Mouse (Mus musculus): ENCODE measurements around the gene Pcsk1n. TPM values are rescaled to one million over a fixed set of nuclear protein-coding genes. Genes with fewer than 3 reads are reported as not detected.

Gene Pcsk1n
- polyA plus RNA-seq, 2 experiments from 2014 or later: not detected

DNA sequence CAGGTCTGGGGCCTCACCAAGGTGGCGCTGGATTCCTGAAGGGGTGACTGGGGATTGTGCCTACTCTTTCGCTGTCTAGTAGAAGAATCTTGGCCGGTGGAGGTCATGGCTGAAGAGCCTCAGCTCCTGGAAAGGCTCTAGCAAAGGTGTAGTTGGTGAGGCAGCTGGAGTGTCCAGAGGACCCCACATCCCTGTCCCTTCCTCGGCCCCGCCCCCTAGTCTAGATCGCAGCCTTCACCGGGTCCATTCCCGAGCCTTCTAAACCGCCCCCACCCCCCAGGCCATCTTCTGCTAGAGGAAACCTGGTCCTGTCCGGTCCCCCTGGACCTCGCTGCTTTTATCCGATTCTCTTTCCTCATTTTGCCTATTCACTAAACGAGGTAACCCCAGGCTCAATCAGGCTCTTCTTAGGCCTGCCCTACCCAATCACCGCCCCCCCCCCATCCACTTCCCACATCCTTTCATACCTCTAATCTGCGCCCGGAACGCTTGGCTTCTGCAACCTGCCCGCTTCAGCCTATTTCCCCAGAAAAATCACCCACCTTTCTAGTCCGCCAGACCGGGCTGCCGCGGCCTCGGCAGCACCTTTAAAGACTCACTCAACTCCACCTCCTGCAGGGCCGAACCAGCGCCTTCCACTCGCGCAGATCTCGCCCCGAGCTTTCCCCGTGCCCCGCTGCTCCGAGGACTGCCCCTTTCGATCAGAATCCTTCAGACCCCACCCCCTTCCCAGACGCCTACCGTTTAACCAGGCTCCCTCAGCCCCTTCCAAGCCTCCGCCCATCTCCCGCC lies 27.7 kb downstream of the Pcsk1n start, which contains the start of gene Hdac6:
Hdac6 (minus strand) TSS at position 782 of the 792 bp plus-strand sequence.
- ATAC-seq: peak; percentile 13

DNA sequence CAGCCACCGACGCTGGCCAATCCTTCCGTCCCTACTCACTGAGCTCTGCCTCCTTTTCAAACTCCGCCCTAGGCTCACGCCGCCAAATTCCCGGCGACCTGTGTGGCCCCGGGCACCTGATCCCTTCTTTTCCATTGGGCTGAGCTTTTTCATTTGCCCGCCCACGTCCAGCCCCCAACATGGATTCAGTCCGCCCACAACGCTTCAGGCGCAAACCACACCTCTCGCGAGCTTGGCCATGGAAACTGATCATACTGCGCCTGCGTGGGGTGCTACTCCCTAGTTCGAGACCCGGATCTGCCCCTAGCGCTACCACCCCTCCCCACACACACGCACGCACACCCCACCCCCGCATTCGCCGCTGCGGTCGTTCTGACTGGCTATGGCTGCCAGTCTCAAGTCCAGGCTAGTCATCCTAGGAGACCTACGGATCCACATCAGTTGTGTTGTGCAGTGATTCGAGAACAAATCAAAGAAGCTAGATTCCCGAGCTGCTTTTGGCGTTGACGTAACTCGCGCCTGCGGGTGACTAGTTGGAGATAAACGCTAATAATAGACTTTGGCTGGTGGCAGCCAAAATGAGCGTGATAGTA lies 28.4 kb downstream of the Pcsk1n start:
- peak; percentile 92 for ATAC-seq

DNA sequence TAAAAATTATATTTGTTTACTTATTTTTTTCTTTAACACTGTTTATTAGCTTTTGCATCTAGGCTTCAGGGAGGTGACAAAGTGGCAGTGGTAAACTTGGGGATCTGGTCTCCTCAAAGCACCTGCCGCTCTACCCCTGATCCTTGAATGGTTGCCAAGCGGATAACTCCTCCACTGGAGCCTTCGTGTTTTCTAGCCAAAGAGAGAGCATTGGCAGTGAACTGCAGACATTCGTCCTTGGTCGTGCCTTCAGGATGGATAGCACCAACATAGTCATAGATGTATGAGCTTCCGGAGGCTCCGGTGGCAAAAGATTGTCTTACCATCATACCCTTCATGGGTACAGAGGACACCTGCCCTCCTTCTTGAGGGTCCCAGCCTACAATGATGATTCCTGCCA lies 30.5 kb downstream of the Pcsk1n start:
- no peak for ATAC-seq

DNA sequence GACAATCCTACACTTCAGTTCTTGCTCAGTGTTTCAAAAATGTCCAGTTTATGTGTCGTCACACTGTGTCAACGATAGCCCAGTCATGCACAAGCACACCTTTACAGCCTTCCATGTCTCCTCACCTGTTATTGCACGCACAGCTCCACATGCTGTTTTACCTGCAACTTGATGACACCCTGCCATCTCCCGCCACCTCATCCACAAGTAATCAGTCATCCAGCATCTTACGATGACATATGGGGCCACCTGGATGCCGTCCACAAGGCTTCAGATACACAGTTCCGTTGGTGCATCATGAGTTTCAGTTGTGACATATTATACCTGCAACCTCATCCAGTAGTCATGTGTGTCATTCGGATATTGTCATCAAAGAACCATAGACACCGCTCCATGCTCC lies 39.2 kb downstream of the Pcsk1n start:
- no peak for ATAC-seq

- ATAC-seq: peak; percentile 79
Measured at GRCm38 (mm10) chrX:7963829-7964626, 44.4 kb downstream of the Pcsk1n start.

DNA sequence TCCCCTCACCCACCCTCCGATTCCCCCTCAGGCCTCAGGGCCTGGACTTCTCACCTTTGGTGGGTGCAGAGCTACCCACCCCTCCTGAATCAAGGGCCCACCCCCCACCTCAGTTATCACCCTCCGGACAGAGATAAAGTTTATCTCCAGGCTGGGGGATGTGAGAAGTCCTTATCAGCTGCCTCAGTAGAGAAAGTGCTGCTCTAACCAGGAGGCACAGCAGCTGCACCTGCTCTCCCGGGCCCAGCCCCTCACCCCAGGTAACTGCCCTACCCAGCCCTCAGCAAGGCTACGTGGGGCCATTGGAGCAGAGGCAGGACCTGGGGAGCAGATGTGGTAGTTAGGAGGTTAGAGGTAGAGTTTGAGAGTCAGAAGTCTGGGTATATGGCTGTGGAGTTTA lies 46.5 kb downstream of the Pcsk1n start:
- no peak for ATAC-seq

DNA sequence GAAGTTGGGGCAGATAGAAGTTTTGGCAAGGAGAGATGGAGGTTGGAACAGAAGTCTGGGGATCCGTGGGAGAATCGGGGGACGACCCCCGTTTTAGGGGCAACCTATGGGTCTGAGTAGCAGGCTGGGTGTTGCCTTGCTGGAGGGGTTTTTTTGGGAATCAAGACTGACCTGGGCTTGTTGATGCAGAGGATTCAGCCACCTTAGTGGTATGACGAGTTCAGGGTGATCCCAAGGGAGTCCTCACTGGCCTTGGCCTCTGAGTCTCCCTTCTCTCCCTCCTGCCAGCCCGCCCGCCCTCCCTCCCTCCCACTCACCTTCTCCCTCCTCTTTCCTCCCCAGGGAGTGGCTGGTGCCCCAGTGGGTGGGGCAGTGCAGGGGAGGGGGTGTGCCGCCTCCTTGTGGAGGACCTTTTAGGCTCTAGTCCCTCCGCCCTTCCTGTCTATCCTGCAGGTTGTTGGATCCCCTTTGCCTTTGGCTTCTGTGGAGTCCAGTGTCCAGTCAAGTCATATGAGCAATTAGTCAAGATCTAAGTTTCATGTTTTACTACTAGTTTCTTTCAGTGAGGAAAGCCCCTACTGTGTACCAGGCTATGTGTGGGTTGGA lies 48.1 kb downstream of the Pcsk1n start:
- ATAC-seq: no peak

GRCm38 (mm10) chrX:7968226-7968625 lies 48.6 kb downstream of the Pcsk1n start:
- no peak for ATAC-seq

GRCm38 (mm10) chrX:7968899-7969298 lies 49.3 kb downstream of the Pcsk1n start:
- no peak for ATAC-seq

GRCm38 (mm10) chrX:7971292-7971691 lies 51.7 kb downstream of the Pcsk1n start:
- ATAC-seq: no peak

Other genes with a start within 250 kb of the Pcsk1n start
- gene Plp2, start 248.4 kb upstream of the Pcsk1n start, polyA plus RNA-seq (2017; shearing (Covaris generic)): 100 to 1,000 TPM; 196 to 200 TPM
- not detected for gene Magix, start 238.6 kb upstream of the Pcsk1n start, polyA plus RNA-seq (2017; shearing (Covaris generic))
- gene Gpkow, start 222.7 kb upstream of the Pcsk1n start, polyA plus RNA-seq (2017; shearing (Covaris generic)): 10 to 100 TPM; 44.6 to 54.1 TPM
- gene Wdr45, start 205.5 kb upstream of the Pcsk1n start, polyA plus RNA-seq (2017; shearing (Covaris generic)): 10 to 100 TPM; 38.9 to 48.2 TPM
- gene Gm45208, start 197.6 kb upstream of the Pcsk1n start, polyA plus RNA-seq (2017; shearing (Covaris generic)): not detected
- gene Praf2, start 191.4 kb upstream of the Pcsk1n start, polyA plus RNA-seq (2017; shearing (Covaris generic)): 10 to 100 TPM; 34.0 to 36.1 TPM
- gene Ccdc120, start 168.9 kb upstream of the Pcsk1n start, polyA plus RNA-seq (2017; shearing (Covaris generic)): under 1 TPM in 1 of 2 experiments, not detected in 1; 0.20 TPM
- gene Tfe3, start 157.3 kb upstream of the Pcsk1n start, polyA plus RNA-seq (2017; shearing (Covaris generic)): 10 to 100 TPM in 1 of 2 experiments, 1 to 10 TPM in 1; 9.1 to 14.7 TPM
- gene Gripap1, start 130.1 kb upstream of the Pcsk1n start, polyA plus RNA-seq (2017; shearing (Covaris generic)): 10 to 100 TPM; 46.6 to 58.8 TPM
- gene Kcnd1, start 97.5 kb upstream of the Pcsk1n start, polyA plus RNA-seq (2017; shearing (Covaris generic)): under 1 TPM; 0.49 to 0.50 TPM
- gene Otud5, start 78.5 kb upstream of the Pcsk1n start, polyA plus RNA-seq (2017; shearing (Covaris generic)): 10 to 100 TPM; 15.4 to 21.1 TPM
- gene Pim2, start 41.6 kb upstream of the Pcsk1n start, polyA plus RNA-seq (2017; shearing (Covaris generic)): 10 to 100 TPM; 37.5 to 40.7 TPM
- 10 to 100 TPM; 11.3 to 17.3 TPM for gene Slc35a2, start 35.8 kb upstream of the Pcsk1n start, polyA plus RNA-seq (2017; shearing (Covaris generic))
- gene Pqbp1, start 20.6 kb upstream of the Pcsk1n start, polyA plus RNA-seq (2017; shearing (Covaris generic)): 100 to 1,000 TPM in 1 of 2 experiments, 10 to 100 TPM in 1; 88.7 to 101 TPM
- gene Timm17b, start 20.5 kb upstream of the Pcsk1n start, polyA plus RNA-seq (2017; shearing (Covaris generic)): 10 to 100 TPM; 95.9 to 96.8 TPM
- not detected for gene Gm10491, start 12.0 kb upstream of the Pcsk1n start, polyA plus RNA-seq (2017; shearing (Covaris generic))
- gene Gm10490, start 10.3 kb upstream of the Pcsk1n start, polyA plus RNA-seq (2017; shearing (Covaris generic)): not detected
- not detected for gene Eras, start 8.8 kb downstream of the Pcsk1n start, polyA plus RNA-seq (2017; shearing (Covaris generic))
- 10 to 100 TPM in 1 of 2 experiments, 1 to 10 TPM in 1; 8.7 to 10.0 TPM for gene Hdac6, start 28.1 kb downstream of the Pcsk1n start, polyA plus RNA-seq (2017; shearing (Covaris generic))
- gene Gata1, start 58.2 kb downstream of the Pcsk1n start, polyA plus RNA-seq (2017; shearing (Covaris generic)): 10 to 100 TPM; 28.9 to 29.6 TPM
- gene Glod5, start 98.7 kb downstream of the Pcsk1n start, polyA plus RNA-seq (2017; shearing (Covaris generic)): not detected
- gene Suv39h1, start 154.9 kb downstream of the Pcsk1n start, polyA plus RNA-seq (2017; shearing (Covaris generic)): 10 to 100 TPM; 14.5 to 22.4 TPM
- 10 to 100 TPM; 24.0 to 27.4 TPM for gene Was, start 170.7 kb downstream of the Pcsk1n start, polyA plus RNA-seq (2017; shearing (Covaris generic))
- gene Wdr13, start 213.1 kb downstream of the Pcsk1n start, polyA plus RNA-seq (2017; shearing (Covaris generic)): 10 to 100 TPM; 15.8 to 18.9 TPM
- gene Rbm3, start 226.1 kb downstream of the Pcsk1n start, polyA plus RNA-seq (2017; shearing (Covaris generic)): 100 to 1,000 TPM; 711 to 929 TPM

All from activated CD4-positive, CD25-positive, alpha-beta regulatory T cell, adult 4 months (primary cell).